Mouse (Mus musculus) thymus, postnatal 25 days (tissue): ENCODE results near the gene Rnd3.

ENCODE experiments used
- DNase-seq: peaks from one replicate; pipeline ENCODE4 v3.0.0; 2022

The Rnd3 gene

DNA sequence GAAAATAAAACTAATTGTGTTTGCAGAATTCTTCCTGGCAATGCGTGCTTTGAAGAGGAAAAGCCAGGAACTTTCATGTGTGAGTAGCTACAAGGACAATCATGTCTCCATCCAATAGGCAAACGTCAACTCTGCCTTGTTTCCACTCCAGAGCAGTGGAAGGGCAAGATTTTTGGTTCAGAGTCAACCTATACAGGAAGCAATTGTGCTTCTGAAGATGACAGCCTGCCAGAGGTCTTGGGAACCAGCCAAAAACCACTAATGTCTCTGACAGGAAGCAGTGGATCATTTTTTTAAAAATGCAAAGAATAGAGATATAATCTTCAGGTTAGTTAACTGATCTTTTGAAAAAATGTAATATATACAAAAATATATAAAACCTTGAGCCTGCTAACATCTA lies 38.6 kb downstream of the Rnd3 start:
- no peak for DNase-seq

- no peak for DNase-seq
These were observed 40.3 kb downstream of the Rnd3 start for GRCm38 (mm10) chr2:51108631-51109030.

GRCm38 (mm10) chr2:51101187-51101586 lies 47.7 kb downstream of the Rnd3 start:
- no peak for DNase-seq

GRCm38 (mm10) chr2:51099987-51100386 lies 48.9 kb downstream of the Rnd3 start:
- DNase-seq = no peak

DNA sequence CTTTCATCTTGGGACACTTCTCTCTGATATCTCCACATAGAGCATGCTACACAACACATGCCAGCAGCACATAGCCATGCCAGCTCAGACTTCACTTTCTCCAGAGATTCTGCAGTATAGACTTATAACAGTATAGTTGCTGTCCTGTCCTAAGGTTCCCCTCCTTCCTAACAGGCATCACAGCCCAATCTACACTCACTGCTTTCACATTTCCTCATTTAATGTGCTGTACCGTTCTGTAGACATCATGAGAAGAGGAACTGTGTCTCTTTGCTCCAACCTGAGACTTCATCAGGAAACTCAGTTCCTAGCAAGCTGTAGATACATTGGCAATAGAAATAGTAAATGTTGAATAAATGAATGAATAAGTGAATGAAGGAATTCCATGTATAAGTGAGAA lies 49.7 kb downstream of the Rnd3 start:
- DNase-seq = no peak

DNA sequence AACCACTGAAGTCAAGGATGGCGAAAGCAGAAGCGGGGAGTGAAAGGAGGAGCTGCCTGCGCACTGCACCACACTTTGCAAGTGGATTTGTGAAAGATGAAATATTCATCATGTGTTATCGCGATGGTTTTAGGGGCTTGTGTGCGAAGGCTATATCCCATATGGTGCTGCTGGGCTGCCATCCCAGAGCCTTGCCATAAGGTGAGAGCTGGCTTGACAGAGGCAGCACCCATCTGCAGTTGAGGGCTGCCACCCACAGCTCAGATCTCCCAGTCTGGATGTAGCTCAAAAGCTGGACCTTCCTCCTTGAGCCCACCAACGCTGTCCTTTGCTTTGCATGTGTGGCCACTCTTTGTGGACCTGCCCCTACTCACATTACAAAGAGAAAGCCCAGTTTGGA lies 58.2 kb downstream of the Rnd3 start:
- DNase-seq = no peak

GRCm38 (mm10) chr2:51090049-51090448 lies 58.9 kb downstream of the Rnd3 start:
- no peak for DNase-seq

DNA sequence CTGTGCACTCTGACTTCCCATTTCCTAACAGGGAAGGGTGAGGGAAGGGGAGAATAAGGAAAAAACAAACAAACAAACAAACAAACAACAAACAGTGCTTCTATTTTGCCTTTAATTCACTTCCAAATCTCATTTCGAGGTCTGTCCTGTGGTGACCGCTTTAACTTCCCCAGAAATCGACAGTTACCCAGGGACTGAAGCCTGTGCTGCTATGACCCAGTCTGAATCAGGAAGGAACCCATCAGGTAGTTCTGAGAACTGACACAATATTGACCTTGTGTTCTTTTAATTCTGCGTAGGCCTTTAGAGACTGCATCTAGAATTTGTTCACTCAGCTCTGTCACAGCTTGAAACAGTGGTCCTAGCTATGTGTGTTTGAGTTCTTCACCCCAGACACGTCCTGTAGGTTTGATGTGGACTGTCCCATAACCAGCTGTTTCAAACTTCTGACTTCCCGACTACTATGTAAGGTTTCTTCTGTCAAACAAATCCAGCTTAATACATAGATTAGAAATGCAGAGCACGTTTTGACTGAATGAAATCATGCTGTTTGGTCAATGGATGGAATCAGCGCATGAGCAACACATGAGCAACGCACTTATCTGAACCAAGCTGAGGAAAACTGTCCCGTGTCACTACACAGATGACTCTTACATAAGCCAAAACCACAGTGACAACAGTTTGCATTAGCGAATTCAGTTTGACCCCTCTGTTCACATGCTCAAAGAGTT lies 59.9 kb downstream of the Rnd3 start:
- no peak for DNase-seq

- no peak for DNase-seq
These were observed 60.8 kb downstream of the Rnd3 start for GRCm38 (mm10) chr2:51088123-51088453.

DNA sequence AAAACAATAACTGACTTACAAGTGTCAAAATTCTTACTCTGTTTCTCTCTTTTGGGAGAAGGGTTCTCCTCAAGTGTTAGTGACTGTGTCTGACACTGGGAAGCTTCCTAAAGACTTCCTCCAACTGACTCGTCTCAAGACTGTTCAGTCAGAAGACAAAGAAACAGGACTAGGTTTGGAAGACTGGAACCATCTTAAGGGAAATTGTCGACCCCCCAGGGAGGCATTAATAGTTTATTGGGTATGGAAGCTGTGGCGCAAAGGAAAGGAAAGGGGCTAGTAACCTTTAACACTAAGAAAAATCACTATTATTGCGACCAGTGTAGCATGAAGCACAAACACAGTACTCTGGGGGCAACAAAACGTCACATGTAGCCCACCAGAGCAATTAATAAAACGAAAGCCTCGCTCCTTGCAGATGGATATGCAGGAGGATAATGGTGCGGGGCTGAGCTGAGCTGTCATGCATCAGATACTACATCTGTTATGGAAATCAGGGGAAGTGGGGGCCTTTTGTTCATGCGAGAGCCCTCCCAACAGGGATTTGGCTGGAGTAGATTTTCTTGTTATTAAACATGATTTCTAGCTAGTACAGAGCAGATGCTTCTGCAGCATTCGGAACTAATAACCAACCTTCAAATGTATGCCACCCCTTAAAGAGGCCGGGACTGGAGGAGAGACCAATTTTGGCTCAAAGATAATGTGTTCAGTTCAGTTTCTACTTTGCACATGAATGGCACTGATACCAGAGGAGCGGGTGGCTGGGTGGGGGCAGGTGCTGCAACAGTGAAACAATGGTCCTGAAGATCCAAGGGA lies 61.4 kb downstream of the Rnd3 start:
- no peak for DNase-seq

DNA sequence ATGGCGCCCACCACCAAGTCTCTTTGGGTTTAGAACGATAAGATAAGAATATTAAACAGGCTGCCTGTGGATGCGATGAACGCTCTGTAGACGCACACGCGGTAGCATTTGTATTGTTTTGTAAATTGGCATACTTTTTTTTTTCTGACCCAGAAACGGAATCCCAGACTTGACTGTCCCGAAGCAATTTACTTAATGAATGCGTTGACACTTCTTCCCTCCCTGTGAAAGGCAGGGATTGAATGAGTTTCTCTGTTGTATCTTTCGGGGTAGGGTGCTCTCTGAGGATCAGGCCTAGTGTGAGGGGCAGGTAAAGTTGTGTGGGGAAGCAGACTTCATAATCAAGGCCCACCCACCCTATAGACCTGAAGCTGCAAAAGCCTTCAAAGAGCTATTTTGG lies 63.8 kb downstream of the Rnd3 start:
- DNase-seq = no peak

DNA sequence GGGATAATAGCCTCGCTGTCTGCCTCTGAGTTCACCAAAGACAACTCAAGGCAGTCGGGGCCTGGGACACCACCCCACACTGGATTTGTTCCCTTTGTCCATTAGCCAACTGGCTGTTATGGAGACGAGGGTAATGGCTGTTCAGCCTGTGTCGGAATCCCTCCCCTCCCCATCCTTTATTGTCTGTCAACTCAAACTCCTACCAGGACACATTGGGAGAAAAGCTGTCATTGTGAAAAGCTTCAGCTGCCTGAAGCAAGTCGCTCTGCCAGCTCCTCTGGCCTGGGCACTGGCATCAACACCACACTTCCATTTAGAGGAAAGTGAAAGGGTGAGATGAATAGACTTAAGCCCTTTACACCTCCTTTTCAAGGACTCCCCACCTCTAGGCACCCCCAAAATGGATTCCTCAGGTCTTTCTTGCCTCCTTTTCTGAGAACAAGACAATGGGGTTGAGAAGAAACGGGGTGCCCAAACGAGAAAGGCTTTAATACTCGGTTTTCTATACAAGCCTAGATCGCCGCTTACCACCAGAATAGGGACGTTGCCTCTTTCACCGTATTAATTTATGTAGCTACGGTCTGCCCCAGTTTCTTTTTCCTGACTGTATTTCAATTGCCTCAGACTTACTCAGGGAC lies 66.1 kb downstream of the Rnd3 start:
- DNase-seq = no peak
